Mouse (Mus musculus) midbrain, embryonic 11.5 days (tissue): ENCODE measurements at regions not wholly inside any gene's neighbourhood (a gene's known extent, or its start where the extent isn't known, plus 50 kb on each side); places are given as distances from the start of the nearest gene placed in this dataset.
A peak's percentile ranks its signal among the peaks of the same experiment; 100 is the strongest.

Experiments
- ATAC-seq: fragments of 200-750 bp; cut with Nextera tagmentation; 2 replicates; pipeline ENCODE4 v1.8.0; 2017; ENCODE audit warnings: moderate TSS enrichment, moderate library complexity; ENCODE audit not compliant: low FRiP score
- DNase-seq: peaks from one replicate; pipeline ENCODE4 v3.0.0; 2015; ENCODE audit warnings: low spot score; ENCODE audit errors: missing footprints
- H3K27ac ChIP-seq: fragments of 300-500 bp; sonication (generic); 2 replicates; pipeline ENCODE4 v1.5.1; 2014; ENCODE audit warnings: low read depth, low read length
- H3K27me3 ChIP-seq: fragments of 300-500 bp; sonication (generic); 2 replicates; pipeline ENCODE4 v1.6.1; 2014; ENCODE audit warnings: mild to moderate bottlenecking, low read length, moderate library complexity, mixed read lengths; ENCODE audit not compliant: control insufficient read depth, insufficient read depth
- H3K36me3 ChIP-seq: fragments of 300-500 bp; sonication (generic); 2 replicates; pipeline ENCODE4 v1.6.1; 2014; ENCODE audit warnings: mild to moderate bottlenecking, low read length, moderate library complexity, mixed read lengths; ENCODE audit not compliant: control insufficient read depth, insufficient read depth
- H3K4me1 ChIP-seq: fragments of 300-500 bp; sonication (generic); 2 replicates; pipeline ENCODE4 v1.6.1; 2014; ENCODE audit warnings: low read length; ENCODE audit not compliant: control insufficient read depth, insufficient read depth
- H3K4me2 ChIP-seq: fragments of 300-500 bp; sonication (generic); 2 replicates; pipeline ENCODE4 v1.6.1; 2014; ENCODE audit warnings: mild to moderate bottlenecking, moderate library complexity
- H3K4me3 ChIP-seq: fragments of 300-500 bp; sonication (generic); 2 replicates; pipeline ENCODE4 v1.5.1; 2014; ENCODE audit warnings: low read depth, low read length
- H3K9ac ChIP-seq: fragments of 300-500 bp; sonication (generic); 2 replicates; pipeline ENCODE4 v1.6.1; 2014; ENCODE audit warnings: low read length
- H3K9me3 ChIP-seq: fragments of 300-500 bp; sonication (generic); 2 replicates; pipeline ENCODE4 v1.6.1; 2016; ENCODE audit warnings: low read length; ENCODE audit not compliant: control insufficient read depth
- WGBS: fragments of 180-500 bp; shearing (Covaris S2); extraction: QIAGEN DNeasy Blood & Tissue Kit; methylation state at CpG from one replicate; pipeline ENCODE4 v1.1.7; 2014; 5-methylcytosine and 5-hydroxymethylcytosine counted together

- Histone ChIP-seq H3K27ac (no peak overlapping the region), H3K4me3 (no peak overlapping the region), H3K4me1 (no peaks in the 10 kb centered on the region), H3K4me2 (no peak overlapping the region), H3K9ac (no peak overlapping the region), H3K27me3 (no peaks in the 10 kb centered on the region), H3K36me3 (no peaks in the 10 kb centered on the region), H3K9me3 (no peaks in the 10 kb centered on the region)
- ATAC-seq (no peak), DNase-seq (peak; percentile 17)
- 88% methylated on average over 3 of the region's 3 CpGs for WGBS
Observed at GRCm38 (mm10) chr7:72592649-72593048, 286.2 kb upstream of the Mctp2 start.

GRCm38 (mm10) chr7:72593259-72593658, 286.9 kb upstream of the Mctp2 start:
- 100% methylated on average over 1 of the region's 1 CpGs for WGBS
- Histone ChIP-seq H3K9ac (no peak overlapping the region), H3K9me3 (no peaks in the 10 kb centered on the region), H3K4me1 (no peaks in the 10 kb centered on the region), H3K36me3 (no peaks in the 10 kb centered on the region), H3K4me3 (no peak overlapping the region), H3K4me2 (no peak overlapping the region), H3K27ac (no peak overlapping the region), H3K27me3 (no peaks in the 10 kb centered on the region)
- ATAC-seq: no peak
- DNase-seq: no peak

GRCm38 (mm10) chr7:72594741-72595140, 288.3 kb upstream of the Mctp2 start:
- 92% methylated on average over 1 of the region's 1 CpGs for WGBS
- no peak for ATAC-seq
- H3K9me3 ChIP-seq: no peaks in the 10 kb centered on the region
- H3K27me3 ChIP-seq: no peaks in the 10 kb centered on the region
- no peak overlapping the region for H3K27ac ChIP-seq
- H3K36me3 ChIP-seq: no peaks in the 10 kb centered on the region
- no peak for DNase-seq
- H3K4me1 ChIP-seq: no peaks in the 10 kb centered on the region
- H3K4me3 ChIP-seq: no peak overlapping the region
- H3K4me2 ChIP-seq: no peak overlapping the region
- no peak overlapping the region for H3K9ac ChIP-seq

GRCm38 (mm10) chr7:72596985-72597384, 290.6 kb upstream of the Mctp2 start:
- no peak overlapping the region for H3K4me3 ChIP-seq
- no peaks in the 10 kb centered on the region for H3K27me3 ChIP-seq
- no peaks in the 10 kb centered on the region for H3K9me3 ChIP-seq
- H3K4me1 ChIP-seq: no peaks in the 10 kb centered on the region
- DNase-seq (no peak), ATAC-seq (no peak)
- H3K4me2 ChIP-seq: no peak overlapping the region
- H3K36me3 ChIP-seq: no peaks in the 10 kb centered on the region
- no peak overlapping the region for H3K27ac ChIP-seq
- no peak overlapping the region for H3K9ac ChIP-seq

DNA sequence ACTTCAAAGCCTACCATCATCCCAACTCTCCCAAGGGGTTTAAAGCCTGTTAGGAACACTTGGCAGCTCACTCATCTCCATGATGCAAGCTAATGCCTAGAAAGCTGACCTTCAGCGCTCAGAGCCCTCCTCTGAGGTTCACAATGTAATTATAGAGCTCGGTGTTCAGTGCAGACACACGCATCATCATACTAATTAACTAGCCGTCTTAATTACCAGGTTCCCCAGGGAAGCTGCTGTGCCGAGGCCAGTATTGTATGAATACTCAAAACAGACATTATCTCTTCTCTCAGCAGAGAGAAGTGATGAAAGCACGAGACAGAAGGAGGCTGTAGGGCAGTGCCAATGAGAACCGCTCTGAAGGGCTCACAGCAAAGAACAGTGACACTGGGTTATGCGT, 295.5 kb upstream of the Mctp2 start:
- Histone ChIP-seq H3K9ac (no peak overlapping the region), H3K4me3 (no peak overlapping the region), H3K27ac (no peak overlapping the region), H3K4me2 (no peak overlapping the region), H3K4me1 (no peaks in the 10 kb centered on the region), H3K9me3 (no peaks in the 10 kb centered on the region), H3K36me3 (no peaks in the 10 kb centered on the region), H3K27me3 (no peaks in the 10 kb centered on the region)
- ATAC-seq (0 out of 2 replicates have a peak, but pooled peaks have one; percentile 11), DNase-seq (no peak)
- 78% methylated on average over 8 of the region's 8 CpGs for WGBS

DNA sequence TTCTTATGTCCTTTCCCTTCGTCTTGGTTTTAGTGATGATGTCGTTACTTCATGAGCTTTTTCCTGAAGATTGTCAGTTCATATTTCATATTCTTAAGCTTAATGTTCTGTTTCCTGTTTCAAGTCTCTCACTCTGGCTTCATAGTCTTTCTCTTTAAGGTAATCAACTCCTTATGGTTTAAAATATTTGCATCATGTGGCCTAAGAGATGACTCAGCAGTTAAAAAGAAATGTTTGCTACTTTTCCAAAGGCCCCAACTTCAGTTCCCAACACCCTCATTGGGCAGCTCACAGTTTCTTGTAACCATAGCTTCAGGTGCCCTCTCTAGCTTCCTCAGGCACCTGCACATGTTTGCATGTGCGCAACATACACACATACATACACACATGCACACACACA, 303.4 kb upstream of the Mctp2 start:
- Histone ChIP-seq H3K36me3 (no peaks in the 10 kb centered on the region), H3K27me3 (no peaks in the 10 kb centered on the region), H3K9me3 (no peaks in the 10 kb centered on the region), H3K4me1 (no peaks in the 10 kb centered on the region), H3K4me3 (no peak overlapping the region), H3K4me2 (no peak overlapping the region), H3K27ac (no peak overlapping the region), H3K9ac (no peak overlapping the region)
- DNase-seq (no peak), ATAC-seq (no peak)
- 95% methylated on average over 3 of the region's 3 CpGs for WGBS

DNA sequence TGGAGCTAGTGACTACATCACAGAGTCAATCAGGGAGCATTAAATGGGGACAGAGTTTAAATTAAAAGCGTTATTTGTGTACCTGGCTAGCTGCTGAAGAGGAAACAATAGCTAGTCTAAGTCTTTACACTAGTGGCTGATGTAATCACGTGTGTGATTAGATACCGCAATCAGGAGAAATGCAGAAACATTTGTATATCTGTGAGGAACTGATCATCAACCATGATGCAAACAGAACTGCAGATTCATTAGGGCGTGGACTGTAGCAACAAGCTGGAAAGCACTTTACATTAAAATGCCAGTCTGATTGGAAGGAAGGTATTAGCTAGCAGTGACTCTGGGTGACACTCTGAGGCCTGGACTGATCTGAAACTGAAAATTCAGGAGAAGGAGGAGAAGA, 308.8 kb upstream of the Mctp2 start:
- no peak overlapping the region for H3K4me2 ChIP-seq
- WGBS: 85% methylated on average over 4 of the region's 4 CpGs
- DNase-seq (no peak), ATAC-seq (no peak)
- H3K4me3 ChIP-seq: no peak overlapping the region
- no peak overlapping the region for H3K9ac ChIP-seq
- no peaks in the 10 kb centered on the region for H3K4me1 ChIP-seq
- no peaks in the 10 kb centered on the region for H3K9me3 ChIP-seq
- H3K36me3 ChIP-seq: no peaks in the 10 kb centered on the region
- no peaks in the 10 kb centered on the region for H3K27me3 ChIP-seq
- no peak overlapping the region for H3K27ac ChIP-seq

- no peak overlapping the region for H3K4me3 ChIP-seq
- ATAC-seq (no peak), DNase-seq (no peak)
- no peaks in the 10 kb centered on the region for H3K9me3 ChIP-seq
- no peaks in the 10 kb centered on the region for H3K27me3 ChIP-seq
- no peak overlapping the region for H3K9ac ChIP-seq
- no peak overlapping the region for H3K27ac ChIP-seq
- 59% methylated on average over 4 of the region's 4 CpGs for WGBS
- no peaks in the 10 kb centered on the region for H3K36me3 ChIP-seq
- no peak overlapping the region for H3K4me2 ChIP-seq
- no peaks in the 10 kb centered on the region for H3K4me1 ChIP-seq
Observed at GRCm38 (mm10) chr7:72627369-72627768, 321.0 kb upstream of the Mctp2 start.

- 80% methylated on average over 2 of the region's 2 CpGs for WGBS
- no peaks in the 10 kb centered on the region for H3K36me3 ChIP-seq
- no peak overlapping the region for H3K27ac ChIP-seq
- no peak overlapping the region for H3K9ac ChIP-seq
- ATAC-seq (no peak), DNase-seq (no peak)
- no peak overlapping the region for H3K4me3 ChIP-seq
- no peak overlapping the region for H3K4me2 ChIP-seq
- no peaks in the 10 kb centered on the region for H3K4me1 ChIP-seq
- no peaks in the 10 kb centered on the region for H3K9me3 ChIP-seq
- H3K27me3 ChIP-seq: no peaks in the 10 kb centered on the region
Observed at GRCm38 (mm10) chr7:72639566-72639965, 333.2 kb upstream of the Mctp2 start.

DNA sequence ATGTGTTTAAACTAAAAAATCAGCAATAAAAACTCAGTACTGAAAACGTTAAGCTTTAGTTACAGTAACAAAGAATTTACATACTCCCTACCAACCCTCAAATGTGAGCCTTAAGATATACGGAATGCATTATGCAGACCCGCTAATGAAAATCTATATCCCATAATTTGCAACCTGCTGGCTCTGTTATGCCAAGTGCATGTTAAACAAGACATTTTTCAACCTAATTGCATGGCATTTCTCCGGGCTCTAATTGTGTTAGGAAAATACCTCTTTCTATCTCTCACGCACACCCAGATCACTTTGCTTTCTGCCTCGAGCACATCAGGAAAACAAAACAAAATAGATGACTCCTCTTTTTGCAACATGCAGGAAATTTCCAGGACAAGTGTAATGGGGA, 368.6 kb upstream of the Mctp2 start:
- Histone ChIP-seq H3K27ac (no peak overlapping the region), H3K9me3 (no peaks in the 10 kb centered on the region), H3K4me1 (no peaks in the 10 kb centered on the region), H3K27me3 (no peaks in the 10 kb centered on the region), H3K4me3 (no peak overlapping the region), H3K36me3 (no peaks in the 10 kb centered on the region), H3K9ac (no peak overlapping the region), H3K4me2 (no peak overlapping the region)
- ATAC-seq (no peak), DNase-seq (peak; percentile 81)
- 87% methylated on average over 6 of the region's 6 CpGs for WGBS
